Mouse (Mus musculus): Measurements from ENCODE around the gene Ttc9.

- TF ChIP-seq CTCF (IDR thresholded peaks at IDR 0.05; ENCODE audit: low read depth, low read length) = no peak
- no peak for TF ChIP-seq GATA1 (IDR thresholded peaks at IDR 0.05; ENCODE audit: borderline replicate concordance, low read length)
- no peak for TF ChIP-seq POLR2AphosphoS5 (IDR thresholded peaks at IDR 0.05; ENCODE audit: insufficient replicate concordance, low read depth, low read length)
- TF ChIP-seq TAL1 (conservative IDR thresholded peaks at IDR 0.05; ENCODE audit: low read depth, low read length) = no peak
- no peak for TF ChIP-seq GATA2 (IDR thresholded peaks at IDR 0.05; ENCODE audit: borderline replicate concordance, low read depth, low read length)
Observed at GRCm38 (mm10) chr12:81646811-81647210, 15.8 kb downstream of the Ttc9 start.

All from G1E (cell line).